Mouse (Mus musculus): ENCODE results near the gene Ptprt. TPM values are rescaled to one million over a fixed set of nuclear protein-coding genes. Genes with fewer than 3 reads are reported as not detected.

The Ptprt gene
- polyA plus RNA-seq, 1 experiment from 2014 or later, result 0.66 TPM

DNA sequence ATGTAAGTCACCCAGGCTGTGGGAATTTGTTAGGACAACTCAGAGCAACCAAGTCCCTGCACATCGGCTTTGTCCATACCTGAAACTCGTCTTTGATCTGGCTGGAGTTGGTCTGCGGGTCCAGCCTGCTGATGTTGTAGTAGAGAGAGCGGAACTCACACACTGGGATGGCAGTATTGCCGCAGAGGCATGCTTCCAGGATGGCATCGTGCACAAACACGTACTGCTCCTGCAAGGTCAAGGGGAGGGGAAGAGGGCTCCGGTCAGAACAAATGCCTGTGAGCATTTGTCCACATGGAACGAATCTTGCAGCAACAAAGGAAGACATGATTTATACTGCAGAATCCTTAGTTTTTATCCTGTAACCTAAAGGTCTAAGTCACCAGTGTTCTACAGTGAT is 1107.3 kb downstream of the Ptprt start:
- Histone ChIP-seq H3K4me3 (ENCODE audit: low read depth, low read length) (no peak overlapping the region), H3K4me1 (ENCODE audit: control insufficient read depth, insufficient read depth, low read length) (no peaks in the 10 kb centered on the region), H3K9ac (ENCODE audit: low read depth, low read length) (no peak overlapping the region), H3K36me3 (ENCODE audit: control insufficient read depth, insufficient read depth, low read length) (no peaks in the 10 kb centered on the region), H3K27ac (ENCODE audit: low read depth, low read length) (no peak overlapping the region), H3K9me3 (replicated peaks; ENCODE audit: control insufficient read depth, low read length) (no peaks in the 10 kb centered on the region), H3K27me3 (ENCODE audit: control insufficient read depth, insufficient read depth, low read length) (no peaks in the 10 kb centered on the region), H3K4me2 (no peak overlapping the region)
- no peak for ATAC-seq (replicated peaks; ENCODE audit: insufficient number of reproducible peaks, low FRiP score, low TSS enrichment)
- 80% methylated on average over 9 of the region's 9 CpGs for WGBS (ENCODE audit: insufficient replicate concordance)

DNA sequence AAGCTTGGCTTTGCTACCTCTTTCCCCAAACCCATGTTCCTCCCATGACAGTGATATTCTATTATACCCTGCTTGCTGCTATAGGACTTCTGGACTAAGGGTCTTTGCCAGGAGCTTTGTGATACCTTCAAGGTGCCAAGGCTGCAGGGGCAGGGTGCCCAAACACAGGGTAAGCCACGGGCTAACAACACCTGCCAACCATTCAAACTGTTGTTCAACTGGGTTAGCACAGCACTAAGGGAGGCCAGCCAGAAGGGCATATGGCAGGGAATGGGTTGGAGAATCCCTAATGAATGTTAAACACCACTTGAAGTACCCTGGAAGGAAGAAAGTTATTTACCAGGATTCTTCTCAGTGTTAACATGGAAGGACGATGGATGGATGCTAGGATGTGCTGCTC is 1108.9 kb downstream of the Ptprt start:
- Histone ChIP-seq H3K4me3 (ENCODE audit: low read depth, low read length) (no peak overlapping the region), H3K9me3 (replicated peaks; ENCODE audit: control insufficient read depth, low read length) (no peaks in the 10 kb centered on the region), H3K4me1 (ENCODE audit: control insufficient read depth, insufficient read depth, low read length) (no peaks in the 10 kb centered on the region), H3K9ac (ENCODE audit: low read depth, low read length) (no peak overlapping the region), H3K27ac (ENCODE audit: low read depth, low read length) (no peak overlapping the region), H3K36me3 (ENCODE audit: control insufficient read depth, insufficient read depth, low read length) (no peaks in the 10 kb centered on the region), H3K27me3 (ENCODE audit: control insufficient read depth, insufficient read depth, low read length) (no peaks in the 10 kb centered on the region), H3K4me2 (no peak overlapping the region)
- no peak for ATAC-seq (replicated peaks; ENCODE audit: insufficient number of reproducible peaks, low FRiP score, low TSS enrichment)
- 75% methylated on average over 2 of the region's 2 CpGs for WGBS (ENCODE audit: insufficient replicate concordance)

DNA sequence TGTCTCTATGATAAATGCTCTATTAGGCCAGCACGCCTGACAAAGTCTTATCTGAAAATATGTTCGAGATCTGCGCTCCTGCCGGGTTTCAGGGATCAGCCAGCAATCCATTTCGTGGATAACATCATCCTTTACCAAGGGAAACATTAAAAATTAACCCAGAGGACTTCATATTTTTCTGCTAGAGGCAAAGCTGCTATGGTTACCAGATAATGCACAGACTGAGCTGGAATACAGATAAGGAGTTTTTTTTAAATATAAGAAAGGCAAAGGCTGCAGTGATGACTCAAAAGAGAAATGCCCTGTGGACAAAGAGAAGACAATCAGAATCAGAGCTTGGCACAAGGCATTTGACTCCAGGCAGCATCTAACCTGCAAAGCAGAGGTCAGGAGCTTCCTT is 1111.4 kb downstream of the Ptprt start:
- Histone ChIP-seq H3K27ac (ENCODE audit: low read depth, low read length) (no peak overlapping the region), H3K27me3 (ENCODE audit: control insufficient read depth, insufficient read depth, low read length) (no peaks in the 10 kb centered on the region), H3K9ac (ENCODE audit: low read depth, low read length) (no peak overlapping the region), H3K4me1 (ENCODE audit: control insufficient read depth, insufficient read depth, low read length) (no peaks in the 10 kb centered on the region), H3K4me3 (ENCODE audit: low read depth, low read length) (no peak overlapping the region), H3K36me3 (ENCODE audit: control insufficient read depth, insufficient read depth, low read length) (no peaks in the 10 kb centered on the region), H3K4me2 (no peak overlapping the region), H3K9me3 (replicated peaks; ENCODE audit: control insufficient read depth, low read length) (no peaks in the 10 kb centered on the region)
- WGBS (ENCODE audit: insufficient replicate concordance), result 60% methylated on average over 5 of the region's 5 CpGs
- ATAC-seq (replicated peaks; ENCODE audit: insufficient number of reproducible peaks, low FRiP score, low TSS enrichment), result no peak

DNA sequence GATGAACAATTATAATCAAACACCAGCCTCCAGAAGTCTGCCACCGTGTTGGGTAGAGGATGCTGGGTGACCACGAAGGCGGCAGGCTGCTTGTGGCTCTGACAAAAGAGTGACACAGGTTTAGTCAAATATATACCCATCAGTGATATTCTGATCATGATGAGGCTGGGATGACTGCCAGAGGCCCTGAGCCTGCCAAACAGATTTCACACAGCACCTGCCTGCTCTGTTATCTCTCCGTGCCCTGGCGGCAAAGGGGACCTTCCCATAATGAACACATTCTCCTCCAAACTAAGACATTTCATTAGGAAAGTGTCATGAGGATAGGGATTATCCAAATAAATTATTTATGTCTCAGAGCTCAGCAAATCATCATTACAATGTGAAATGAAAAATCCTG is 1113.6 kb downstream of the Ptprt start:
- H3K27me3 ChIP-seq (ENCODE audit: control insufficient read depth, insufficient read depth, low read length), result no peaks in the 10 kb centered on the region
- no peak for ATAC-seq (replicated peaks; ENCODE audit: insufficient number of reproducible peaks, low FRiP score, low TSS enrichment)
- WGBS (ENCODE audit: insufficient replicate concordance), result 81% methylated on average over 5 of the region's 5 CpGs

DNA sequence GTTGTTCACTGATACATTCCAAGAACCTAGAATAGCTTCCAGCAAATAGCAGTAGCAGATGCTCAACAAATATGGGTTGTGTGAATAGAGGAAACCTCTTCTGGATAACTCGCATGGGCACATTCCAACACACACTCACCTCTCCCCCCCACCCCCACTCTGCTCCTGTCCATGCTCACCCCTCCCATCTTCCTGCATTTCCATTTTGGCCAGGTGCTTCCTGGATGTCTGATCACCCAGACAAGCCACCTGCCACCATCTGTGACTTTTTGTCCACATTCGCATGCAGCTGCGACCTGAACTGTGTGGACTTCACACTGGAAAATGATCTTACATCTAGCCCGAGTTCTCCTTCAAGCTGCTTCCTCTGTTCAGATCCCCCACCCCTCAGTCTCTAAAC is 1115.5 kb downstream of the Ptprt start:
- Histone ChIP-seq H3K9ac (ENCODE audit: low read depth, low read length) (no peak overlapping the region), H3K4me2 (no peak overlapping the region), H3K4me3 (ENCODE audit: low read depth, low read length) (no peak overlapping the region), H3K27ac (ENCODE audit: low read depth, low read length) (no peak overlapping the region), H3K9me3 (replicated peaks; ENCODE audit: control insufficient read depth, low read length) (no peaks in the 10 kb centered on the region), H3K27me3 (ENCODE audit: control insufficient read depth, insufficient read depth, low read length) (no peaks in the 10 kb centered on the region), H3K36me3 (ENCODE audit: control insufficient read depth, insufficient read depth, low read length) (no peaks in the 10 kb centered on the region), H3K4me1 (ENCODE audit: control insufficient read depth, insufficient read depth, low read length) (no peaks in the 10 kb centered on the region)
- ATAC-seq (replicated peaks; ENCODE audit: insufficient number of reproducible peaks, low FRiP score, low TSS enrichment), result no peak
- 81% methylated on average over 4 of the region's 4 CpGs for WGBS (ENCODE audit: insufficient replicate concordance)

More for the DNA sequence above, 1113.6 kb downstream of the Ptprt start:
- Histone ChIP-seq H3K36me3 (ENCODE audit: control insufficient read depth, insufficient read depth, low read length) (no peaks in the 10 kb centered on the region), H3K4me2 (no peak overlapping the region), H3K27ac (ENCODE audit: low read depth, low read length) (no peak overlapping the region), H3K9ac (ENCODE audit: low read depth, low read length) (no peak overlapping the region), H3K4me1 (ENCODE audit: control insufficient read depth, insufficient read depth, low read length) (no peaks in the 10 kb centered on the region), H3K4me3 (ENCODE audit: low read depth, low read length) (no peak overlapping the region), H3K9me3 (replicated peaks; ENCODE audit: control insufficient read depth, low read length) (no peaks in the 10 kb centered on the region)

DNA sequence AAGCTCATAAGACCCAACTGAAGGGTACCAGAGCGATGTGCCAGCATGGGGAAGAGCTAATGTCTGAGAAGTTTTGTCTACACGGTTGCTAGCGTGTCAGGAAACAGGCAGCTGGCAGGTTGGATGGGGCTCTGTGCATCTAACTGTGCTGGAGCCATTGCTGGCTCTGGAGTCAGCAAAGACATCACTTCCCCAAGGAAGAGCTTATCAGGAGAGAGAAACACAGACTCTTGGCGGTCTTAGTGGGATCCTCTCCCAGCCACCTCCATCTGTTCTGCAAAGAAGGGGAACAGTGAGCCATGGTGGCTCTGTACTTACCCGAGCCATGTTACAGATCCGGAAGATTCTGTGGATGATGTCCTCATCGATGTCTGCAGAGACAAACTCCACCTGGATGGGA is 1126.8 kb downstream of the Ptprt start:
- no peak overlapping the region for H3K4me2 ChIP-seq
- no peaks in the 10 kb centered on the region for H3K27me3 ChIP-seq (ENCODE audit: control insufficient read depth, insufficient read depth, low read length)
- no peaks in the 10 kb centered on the region for H3K36me3 ChIP-seq (ENCODE audit: control insufficient read depth, insufficient read depth, low read length)
- no peaks in the 10 kb centered on the region for H3K4me1 ChIP-seq (ENCODE audit: control insufficient read depth, insufficient read depth, low read length)
- H3K27ac ChIP-seq (ENCODE audit: low read depth, low read length), result no peak overlapping the region
- no peak for ATAC-seq (replicated peaks; ENCODE audit: insufficient number of reproducible peaks, low FRiP score, low TSS enrichment)
- no peak overlapping the region for H3K4me3 ChIP-seq (ENCODE audit: low read depth, low read length)
- H3K9ac ChIP-seq (ENCODE audit: low read depth, low read length), result no peak overlapping the region
- no peaks in the 10 kb centered on the region for H3K9me3 ChIP-seq (replicated peaks; ENCODE audit: control insufficient read depth, low read length)
- WGBS (ENCODE audit: insufficient replicate concordance), result 80% methylated on average over 7 of the region's 7 CpGs

DNA sequence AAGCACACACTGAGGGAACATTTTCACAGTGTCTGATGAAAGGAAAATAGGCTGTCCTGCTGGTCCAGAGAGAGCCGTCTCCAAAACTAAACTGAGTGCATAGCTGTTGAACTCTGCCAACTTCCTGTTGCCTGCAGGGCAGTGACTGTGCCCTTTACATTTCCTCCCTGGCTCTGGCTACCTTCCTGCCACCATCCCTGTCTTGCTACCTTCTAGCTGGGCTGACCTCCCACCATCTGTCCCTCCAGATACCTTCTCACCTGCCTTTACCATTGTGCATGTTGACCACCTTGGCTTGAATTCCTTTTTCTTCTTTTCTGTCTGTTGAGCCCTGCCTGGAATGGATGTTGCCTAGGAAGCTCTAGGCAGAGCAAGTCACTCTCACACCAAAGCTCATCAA is 1133.8 kb downstream of the Ptprt start:
- no peaks in the 10 kb centered on the region for H3K27me3 ChIP-seq (ENCODE audit: control insufficient read depth, insufficient read depth, low read length)
- no peak overlapping the region for H3K27ac ChIP-seq (ENCODE audit: low read depth, low read length)
- H3K9ac ChIP-seq (ENCODE audit: low read depth, low read length), result no peak overlapping the region
- H3K4me3 ChIP-seq (ENCODE audit: low read depth, low read length), result no peak overlapping the region
- ATAC-seq (replicated peaks; ENCODE audit: insufficient number of reproducible peaks, low FRiP score, low TSS enrichment), result no peak
- 67% methylated on average over 1 of the region's 1 CpGs for WGBS (ENCODE audit: insufficient replicate concordance)
- no peaks in the 10 kb centered on the region for H3K9me3 ChIP-seq (replicated peaks; ENCODE audit: control insufficient read depth, low read length)
- no peak overlapping the region for H3K4me2 ChIP-seq
- H3K4me1 ChIP-seq (ENCODE audit: control insufficient read depth, insufficient read depth, low read length), result no peaks in the 10 kb centered on the region
- no peaks in the 10 kb centered on the region for H3K36me3 ChIP-seq (ENCODE audit: control insufficient read depth, insufficient read depth, low read length)

DNA sequence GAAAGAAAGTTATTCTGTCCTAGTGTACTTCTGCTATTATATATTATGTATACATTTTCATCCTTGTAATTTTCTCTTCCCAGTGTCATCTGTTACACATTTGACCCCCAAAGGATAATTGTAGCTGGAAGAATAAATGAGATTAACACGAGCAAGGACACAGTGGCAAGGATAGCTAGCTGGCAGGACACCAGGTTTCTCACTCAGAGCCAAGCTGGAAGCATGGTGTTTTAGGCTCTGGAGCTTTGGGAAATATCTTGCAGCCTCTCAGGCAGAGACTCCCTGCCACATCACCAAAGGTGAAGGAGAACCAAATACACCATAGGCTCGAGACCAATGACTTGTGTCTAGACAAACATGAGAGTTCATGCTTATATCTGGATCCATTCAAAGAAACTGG is 1141.3 kb downstream of the Ptprt start:
- H3K36me3 ChIP-seq (ENCODE audit: control insufficient read depth, insufficient read depth, low read length), result no peaks in the 10 kb centered on the region
- H3K9ac ChIP-seq (ENCODE audit: low read depth, low read length), result no peak overlapping the region
- H3K4me2 ChIP-seq, result no peak overlapping the region
- H3K9me3 ChIP-seq (replicated peaks; ENCODE audit: control insufficient read depth, low read length), result no peaks in the 10 kb centered on the region
- 66% methylated on average over 2 of the region's 2 CpGs for WGBS (ENCODE audit: insufficient replicate concordance)
- H3K4me3 ChIP-seq (ENCODE audit: low read depth, low read length), result no peak overlapping the region
- H3K27me3 ChIP-seq (ENCODE audit: control insufficient read depth, insufficient read depth, low read length), result no peaks in the 10 kb centered on the region
- ATAC-seq (replicated peaks; ENCODE audit: insufficient number of reproducible peaks, low FRiP score, low TSS enrichment), result no peak
- no peak overlapping the region for H3K27ac ChIP-seq (ENCODE audit: low read depth, low read length)
- H3K4me1 ChIP-seq (ENCODE audit: control insufficient read depth, insufficient read depth, low read length), result no peaks in the 10 kb centered on the region

DNA sequence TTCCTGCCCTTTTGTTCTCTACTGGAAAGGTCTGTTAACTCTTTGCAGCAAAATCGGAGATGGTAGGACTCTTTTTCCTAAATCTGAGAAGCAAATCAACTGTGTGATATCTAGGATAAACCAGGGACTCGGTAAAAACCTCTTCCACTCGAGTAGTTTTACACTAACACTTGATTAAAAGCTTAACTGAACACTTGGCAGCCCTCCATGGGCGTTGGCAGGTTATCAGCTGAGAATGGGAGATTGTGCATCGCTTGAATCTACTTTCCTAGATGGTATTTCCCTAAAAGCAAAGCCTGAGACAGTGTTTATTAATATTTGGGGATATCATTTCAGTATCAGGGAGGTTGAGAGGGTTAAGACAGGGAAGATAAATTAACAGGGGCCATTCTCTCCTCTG is 1144.0 kb downstream of the Ptprt start:
- no peak for ATAC-seq (replicated peaks; ENCODE audit: insufficient number of reproducible peaks, low FRiP score, low TSS enrichment)
- no peaks in the 10 kb centered on the region for H3K4me1 ChIP-seq (ENCODE audit: control insufficient read depth, insufficient read depth, low read length)
- no peak overlapping the region for H3K4me2 ChIP-seq
- no peak overlapping the region for H3K4me3 ChIP-seq (ENCODE audit: low read depth, low read length)
- H3K9ac ChIP-seq (ENCODE audit: low read depth, low read length), result no peak overlapping the region
- no peaks in the 10 kb centered on the region for H3K9me3 ChIP-seq (replicated peaks; ENCODE audit: control insufficient read depth, low read length)
- 57% methylated on average over 5 of the region's 5 CpGs for WGBS (ENCODE audit: insufficient replicate concordance)
- H3K27me3 ChIP-seq (ENCODE audit: control insufficient read depth, insufficient read depth, low read length), result no peaks in the 10 kb centered on the region
- H3K27ac ChIP-seq (ENCODE audit: low read depth, low read length), result no peak overlapping the region
- H3K36me3 ChIP-seq (ENCODE audit: control insufficient read depth, insufficient read depth, low read length), result no peaks in the 10 kb centered on the region

All from heart, embryonic 11.5 days (tissue).